Mouse (Mus musculus): ENCODE results near the gene Dhdh. TPM values are rescaled to one million over a fixed set of nuclear protein-coding genes. Genes with fewer than 3 reads are reported as not detected.
A peak's percentile ranks its signal among the peaks of the same experiment; 100 is the strongest.
"Not testable (repeated sequence)": the region's sequence is repeated elsewhere in the genome, so short reads cannot be mapped to it uniquely, and the experiment has no call there.

The Dhdh gene
- 1 to 10 TPM; 2.7 to 4.0 TPM for total RNA-seq (2021)

DNA sequence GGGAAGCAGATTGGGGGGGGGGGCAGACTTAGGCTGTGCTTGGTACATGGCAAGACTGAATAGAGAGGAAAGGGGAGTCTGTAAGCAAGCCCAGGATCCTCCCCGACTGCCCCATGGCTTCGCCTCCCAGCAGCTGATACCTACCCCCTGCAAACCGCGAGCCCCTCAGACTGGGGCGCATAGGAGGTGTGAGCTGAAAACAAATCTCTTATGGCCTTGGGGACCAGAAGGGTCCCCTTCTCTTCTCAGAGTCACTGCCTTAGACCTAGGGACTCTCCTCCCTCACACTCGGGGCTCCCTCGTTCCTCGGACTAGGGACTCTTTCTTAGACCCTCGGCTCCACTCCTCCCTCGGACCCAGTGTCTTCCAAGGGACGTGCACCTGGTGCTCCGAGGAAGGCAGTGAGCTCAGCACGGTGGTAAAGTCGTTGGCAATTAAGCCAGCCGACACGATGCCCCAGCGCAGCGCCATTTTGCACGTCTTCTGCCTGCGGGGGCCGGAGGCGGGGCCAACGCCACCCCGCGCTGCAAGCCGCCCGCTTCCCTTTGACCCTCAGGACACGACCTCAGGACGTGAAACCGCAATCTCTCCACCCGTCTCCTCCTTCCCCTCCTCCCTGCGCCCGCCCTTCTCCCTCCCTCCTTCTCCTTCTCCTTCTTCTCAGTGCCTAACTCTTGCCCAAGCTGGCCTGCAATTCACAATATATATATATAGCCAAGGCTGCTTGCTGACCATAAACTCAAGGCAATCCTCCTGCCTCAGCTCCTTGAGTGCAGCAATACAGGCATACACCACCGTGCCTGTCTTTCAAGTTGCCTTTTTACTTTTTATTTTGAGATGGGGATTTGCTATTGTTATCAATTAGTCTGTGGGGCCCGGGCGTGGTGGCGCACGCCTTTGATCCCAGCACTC is at the start of gene Dhdh:
Gene Dhdh, minus strand, starts transcription at position 513 of the 912 bp plus-strand sequence.
- peak; percentile 35 to 38 for DNase-seq (ENCODE audit: low spot score in 2 of 2)
- intact Hi-C loops (cut with DNase I): no loop called here

DNA sequence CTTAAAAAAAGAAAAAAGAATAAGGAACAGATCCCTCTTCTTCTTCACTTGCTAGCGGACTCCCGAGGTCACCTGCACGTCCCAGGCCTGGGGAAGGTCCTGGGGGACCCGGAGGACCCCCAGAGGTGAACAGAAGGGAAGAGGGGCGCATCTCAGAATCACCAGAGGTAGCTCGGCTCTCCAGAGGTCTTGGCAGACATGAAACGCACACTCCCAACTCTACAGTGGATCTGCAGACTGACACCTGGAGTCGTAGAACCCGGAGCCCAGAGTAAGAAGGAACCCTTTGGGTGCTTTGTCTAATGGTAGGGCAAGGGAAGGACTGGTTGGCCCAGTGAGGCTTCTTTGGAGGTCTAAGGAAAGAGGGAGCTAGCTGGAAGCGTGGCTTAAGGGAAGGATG is 49.0 kb upstream of the Dhdh start:
- DNase-seq (ENCODE audit: low spot score in 2 of 2): no peak
- intact Hi-C loops (cut with DNase I): no loop called here

DNA sequence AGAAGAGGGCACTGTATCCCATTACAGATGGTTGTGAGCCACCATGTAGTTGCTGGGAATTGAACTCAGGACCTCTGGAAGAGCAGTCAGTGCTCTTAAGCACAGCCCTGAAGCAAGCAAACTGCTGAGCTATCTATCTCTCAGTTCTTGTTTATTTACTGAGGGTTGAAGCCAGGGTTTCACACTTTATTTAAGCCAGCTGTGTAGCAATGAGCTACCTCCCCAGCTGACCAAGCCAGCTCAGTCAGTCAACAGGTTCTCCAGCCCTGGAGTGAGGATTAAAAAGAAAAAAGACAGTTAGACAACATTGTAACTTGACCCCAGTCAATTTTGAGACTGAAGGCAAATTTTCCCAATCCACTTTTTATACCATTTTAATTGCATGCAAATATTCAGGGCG is 47.1 kb upstream of the Dhdh start:
- no peak for DNase-seq (ENCODE audit: low spot score in 2 of 2)
- intact Hi-C loops (cut with DNase I): no loop called here

DNA sequence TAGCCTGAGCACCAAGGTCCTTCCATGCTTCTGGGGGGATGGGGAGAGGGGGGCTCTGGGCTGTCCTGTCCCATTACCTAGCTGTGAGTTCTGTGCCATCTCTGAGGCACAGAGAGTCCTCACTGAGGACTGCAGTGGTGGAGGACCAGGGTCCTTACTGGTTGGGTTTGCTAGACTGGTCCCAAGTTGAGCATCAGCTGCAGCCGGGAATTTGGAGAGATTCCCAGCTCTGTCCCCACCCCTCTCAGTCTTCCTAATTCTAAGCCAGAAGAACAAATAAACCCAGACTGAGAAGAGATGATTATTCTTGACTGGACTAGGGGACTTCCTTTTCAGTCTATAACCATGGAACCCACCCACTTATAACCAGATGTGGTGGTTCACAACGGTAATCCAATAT is 42.0 kb upstream of the Dhdh start:
- intact Hi-C loops (cut with DNase I): no loop called here
- no peak for DNase-seq (ENCODE audit: low spot score in 2 of 2)

DNA sequence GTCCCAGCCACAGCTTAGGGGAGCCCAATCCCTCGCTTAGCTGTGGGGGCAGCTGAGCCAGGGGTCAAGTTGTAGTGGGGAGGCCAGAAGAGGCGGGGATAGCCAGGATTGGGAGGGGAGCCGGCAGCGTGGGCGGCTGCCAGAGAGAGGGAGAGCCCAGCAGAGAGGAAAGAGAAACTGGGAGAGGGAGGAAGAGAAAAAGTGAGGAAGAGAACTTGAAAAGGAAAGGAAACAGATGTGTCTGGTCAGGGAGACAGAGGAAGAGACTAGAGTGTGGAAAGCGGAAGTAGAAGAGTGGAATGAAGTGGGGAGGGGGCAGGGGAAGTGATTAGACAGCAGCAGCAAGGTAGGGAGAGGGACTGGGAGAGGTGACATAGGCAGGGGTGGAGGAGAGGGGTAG is 40.9 kb upstream of the Dhdh start:
- no peak for DNase-seq (ENCODE audit: low spot score in 2 of 2)
- intact Hi-C loops (cut with DNase I): no loop called here

DNA sequence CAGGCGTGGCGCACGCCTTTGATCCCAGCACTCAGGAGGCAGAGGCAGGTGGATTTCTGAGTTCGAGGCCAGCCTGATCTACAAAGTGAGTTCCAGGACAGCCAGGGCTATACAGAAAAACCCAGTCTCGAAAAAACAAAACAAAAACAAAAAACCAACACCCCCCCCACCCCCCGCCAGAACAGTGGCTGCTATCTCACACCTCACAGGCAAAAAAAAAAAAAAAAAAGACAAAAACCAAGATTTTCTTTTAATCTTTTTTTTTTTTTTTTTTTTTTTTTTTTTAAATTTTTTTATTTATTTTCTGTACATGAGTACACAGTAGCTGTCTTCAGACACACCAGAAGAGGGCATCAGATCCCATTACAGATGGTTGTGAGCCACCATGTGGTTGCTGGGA is 38.6 kb upstream of the Dhdh start:
- DNase-seq (ENCODE audit: low spot score in 2 of 2); intact Hi-C loops (cut with DNase I): not testable (repeated sequence)

DNA sequence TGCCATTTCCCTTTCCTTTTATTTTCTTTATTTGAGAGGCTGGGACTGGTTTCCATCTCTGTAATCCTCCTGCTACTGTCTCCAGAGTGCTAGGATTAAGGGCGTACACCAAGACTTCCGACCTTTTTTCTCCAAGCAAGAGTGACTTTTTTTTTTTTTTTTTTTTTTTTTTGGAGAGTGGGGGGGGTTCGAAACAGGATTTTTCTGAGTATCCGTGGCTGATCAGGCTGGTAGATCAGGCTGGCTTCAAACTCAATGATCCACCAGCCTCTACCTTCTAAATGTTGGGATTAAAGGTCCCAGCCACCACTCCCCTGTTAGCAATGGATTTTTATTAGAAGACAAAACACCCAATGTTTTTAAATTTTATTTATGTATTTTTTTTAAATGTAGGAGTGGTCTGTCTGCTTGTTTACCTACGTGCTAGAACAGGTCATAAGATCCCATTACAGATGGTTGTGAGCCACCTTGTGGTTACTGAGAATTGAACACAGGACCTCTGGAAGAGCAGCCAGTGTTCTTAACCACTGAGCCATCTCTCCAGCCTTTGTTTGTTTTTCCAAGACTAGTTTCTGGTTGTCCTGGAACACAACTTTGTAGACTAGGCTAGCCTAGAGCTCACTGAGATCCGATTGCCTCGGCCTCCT is 38.0 kb upstream of the Dhdh start:
- no peak for DNase-seq (ENCODE audit: low spot score in 2 of 2)
- intact Hi-C loops (cut with DNase I): no loop called here

DNA sequence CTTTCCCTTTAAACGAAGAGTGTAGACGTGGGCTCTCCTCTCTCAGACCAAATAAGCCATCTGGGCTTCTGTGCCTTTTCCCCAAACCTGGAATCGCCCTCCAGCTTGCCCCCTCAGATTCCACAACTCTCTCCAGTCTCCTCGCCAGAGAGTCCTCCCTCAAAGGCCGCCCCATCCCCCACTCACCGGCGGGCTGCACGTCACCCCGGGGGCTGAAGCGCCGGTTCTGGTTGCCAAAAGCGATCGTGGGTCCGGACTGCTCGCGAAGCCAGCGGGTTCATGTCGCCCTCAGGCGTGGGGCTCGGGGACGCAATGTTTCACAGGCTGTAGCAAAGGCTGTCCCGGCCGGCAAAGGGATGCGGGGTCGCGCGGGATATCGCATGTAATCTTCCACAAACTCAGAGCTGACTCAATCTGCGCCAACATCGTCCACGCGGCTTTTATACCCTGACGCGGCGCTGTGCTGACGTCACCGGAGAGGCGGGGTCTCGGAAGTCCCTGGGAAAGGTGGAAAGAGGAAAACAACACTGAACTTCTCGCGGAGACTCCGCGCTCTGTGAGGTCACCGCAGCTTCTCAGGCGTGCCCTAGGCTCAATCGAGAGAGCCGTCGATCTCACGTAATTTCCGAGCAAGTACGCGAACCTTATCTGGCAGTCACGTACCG is 37.3 kb upstream of the Dhdh start, which contains the start of the genes Ppp1r15a and Plekha4:
Gene Ppp1r15a, minus strand, starts transcription at position 460 of the 665 bp plus-strand sequence.
Gene Plekha4, plus strand, starts transcription at position 522 of the 665 bp plus-strand sequence.
- intact Hi-C loops (cut with DNase I): no loop called here
- DNase-seq (ENCODE audit: low spot score in 2 of 2): peak; percentile 94 to 95

DNA sequence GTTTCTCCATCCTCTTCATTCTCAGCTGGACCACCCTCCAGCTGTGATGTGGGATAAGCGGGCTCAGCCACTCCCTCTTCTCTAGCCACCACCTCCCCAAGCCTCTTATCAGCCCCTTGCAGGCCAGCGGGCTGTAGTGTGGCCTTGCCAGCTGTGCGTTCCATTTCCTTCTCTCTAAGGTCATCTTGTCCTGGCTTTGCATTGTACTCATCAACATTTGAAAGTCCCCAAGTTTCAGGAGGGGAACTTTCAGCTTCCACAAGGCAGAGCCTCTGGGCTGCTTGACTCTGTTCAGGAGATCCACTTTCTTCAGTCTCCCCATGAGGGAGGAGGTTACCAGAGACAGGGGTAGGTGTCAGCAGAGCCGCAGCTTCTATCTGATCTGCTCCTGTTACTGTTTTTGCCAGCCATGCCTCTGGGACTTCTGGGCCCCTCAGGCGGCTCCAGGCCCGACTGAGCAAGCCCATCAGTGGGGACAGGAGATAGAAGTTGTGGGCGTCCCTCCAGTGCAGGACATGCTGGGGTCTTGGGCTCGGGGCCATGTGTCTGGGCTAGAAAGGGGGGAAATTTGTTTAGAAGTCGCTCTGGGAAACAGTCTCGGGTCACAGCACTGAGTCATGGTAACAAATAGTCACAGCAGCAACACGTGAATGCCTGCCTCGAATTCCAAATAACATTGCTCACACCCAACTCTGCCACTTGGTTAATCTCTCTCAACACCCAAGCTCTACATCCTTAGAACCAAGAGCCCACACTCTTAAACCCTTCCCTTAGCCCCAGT is 36.4 kb upstream of the Dhdh start:
- intact Hi-C loops (cut with DNase I): loop anchor here (5.0 kb wide), 1 partner anchor 48 kb away; no protein-coding TSS in a partner anchor
- DNase-seq (ENCODE audit: low spot score in 2 of 2): no peak

DNA sequence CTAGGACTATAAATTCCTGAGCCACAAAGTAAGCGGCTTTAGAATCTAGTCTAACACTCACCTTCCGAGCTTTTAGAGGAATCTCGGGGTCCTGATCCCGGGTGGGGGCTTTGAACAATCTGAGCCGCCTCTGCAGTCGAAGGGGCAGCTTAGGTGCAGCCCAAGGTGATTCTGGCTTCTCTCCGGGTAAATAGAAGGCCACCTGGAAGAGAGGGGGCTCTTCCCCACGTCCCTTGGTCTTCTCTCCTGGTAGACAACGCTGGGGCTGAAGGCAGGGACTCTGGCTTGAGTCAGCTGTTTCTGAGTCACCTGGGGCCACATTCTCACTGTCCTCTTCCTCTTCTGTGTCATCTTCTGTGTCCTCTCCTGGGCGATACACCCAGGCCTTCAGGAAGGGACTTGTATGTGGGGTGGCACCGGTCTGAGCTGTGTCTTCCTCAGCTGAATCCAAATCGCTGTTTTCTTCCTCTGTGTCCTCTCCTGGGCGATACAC is 35.1 kb upstream of the Dhdh start:
- DNase-seq (ENCODE audit: low spot score in 2 of 2): no peak
- intact Hi-C loops (cut with DNase I): loop anchor here (5.0 kb wide), 1 partner anchor 46 kb away; no protein-coding TSS in a partner anchor

DNA sequence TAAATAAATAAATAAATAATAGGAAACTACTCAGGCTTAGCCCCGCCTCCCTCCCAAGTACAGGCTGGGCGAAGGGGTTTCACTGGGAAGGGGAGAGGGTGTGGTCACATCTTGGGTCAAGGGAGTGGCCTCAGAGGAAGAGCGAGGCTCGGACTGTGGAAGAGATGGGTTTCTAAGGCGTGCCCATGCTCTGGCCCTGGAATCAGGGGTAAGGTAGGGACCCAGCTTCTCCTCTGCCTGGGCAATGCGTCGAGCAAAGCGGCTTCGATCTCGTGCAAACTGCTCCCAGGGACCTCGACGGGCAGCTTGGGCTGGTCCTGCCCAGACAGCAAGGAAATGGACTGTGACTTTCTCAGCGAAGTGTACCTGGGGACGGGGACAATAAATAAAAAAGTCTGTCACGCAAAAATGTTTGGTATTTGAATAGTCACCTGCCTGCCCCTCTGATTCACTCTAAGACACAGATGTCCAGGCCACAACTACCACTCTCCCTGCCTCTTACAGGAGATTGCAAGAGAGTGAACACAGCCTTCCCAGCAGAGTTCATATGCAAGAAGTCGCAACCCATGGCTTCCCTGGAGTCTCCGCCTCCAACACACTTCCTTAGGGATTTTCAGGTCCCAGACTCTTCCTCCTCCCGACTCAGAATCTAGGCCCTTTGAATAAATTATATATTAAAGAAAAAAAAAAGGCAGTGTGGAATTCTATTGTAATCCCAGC is 34.5 kb upstream of the Dhdh start:
- DNase-seq (ENCODE audit: low spot score in 2 of 2): no peak
- intact Hi-C loops (cut with DNase I): loop anchor here (5.0 kb wide), 1 partner anchor 46 kb away; no protein-coding TSS in a partner anchor

DNA sequence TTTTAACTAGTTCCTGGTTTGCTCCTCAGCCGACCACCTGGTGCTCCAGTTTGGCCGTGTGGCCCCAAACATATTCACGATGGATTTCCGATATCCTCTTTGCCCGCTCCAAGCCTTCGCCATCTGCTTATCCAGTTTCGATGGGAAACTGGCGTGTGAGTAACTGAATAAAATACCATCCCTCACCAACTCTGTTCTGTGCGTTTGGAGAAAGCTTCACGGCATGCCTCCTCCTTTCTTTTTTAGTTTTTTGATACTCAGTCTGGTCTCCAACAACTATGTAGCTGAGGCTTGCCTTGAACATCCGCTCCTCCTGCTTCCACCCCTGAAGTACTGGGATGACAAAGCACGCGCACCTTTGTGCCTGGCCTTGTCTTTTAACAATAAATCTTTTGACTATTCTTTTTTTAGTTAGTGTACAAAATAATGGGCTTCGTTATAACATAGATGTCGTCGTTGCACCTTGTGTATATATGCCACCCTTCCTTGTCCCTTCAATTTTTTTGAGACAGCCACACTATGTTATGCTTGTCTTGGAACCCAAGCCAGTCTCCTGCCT is 33.7 kb upstream of the Dhdh start:
- intact Hi-C loops (cut with DNase I): loop anchor here (5.0 kb wide), 1 partner anchor 45 kb away; no protein-coding TSS in a partner anchor
- no peak for DNase-seq (ENCODE audit: low spot score in 2 of 2)

DNA sequence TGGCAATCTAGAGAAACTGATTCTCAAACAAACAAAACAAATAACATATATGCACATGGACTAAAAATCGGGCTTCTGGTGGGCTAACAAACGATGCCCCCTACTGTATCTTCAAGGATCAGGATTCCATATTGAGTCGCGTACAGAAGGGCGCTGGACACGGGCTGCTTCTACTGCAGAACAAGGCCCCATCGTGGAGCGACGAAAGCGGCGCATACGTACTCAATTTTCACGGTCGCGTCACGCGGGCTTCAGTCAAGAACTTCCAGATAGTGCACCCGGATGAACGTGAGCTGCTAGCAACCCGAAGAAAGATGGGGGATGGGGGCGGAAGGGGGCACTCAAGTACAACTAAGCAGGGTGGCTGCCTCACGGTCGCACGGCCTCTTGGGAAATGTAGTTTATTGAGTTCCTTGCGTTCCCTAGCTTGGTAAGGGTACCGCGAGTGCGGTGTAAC is 33.2 kb upstream of the Dhdh start:
- intact Hi-C loops (cut with DNase I): loop anchor here (5.0 kb wide), 1 partner anchor 44 kb away; no protein-coding TSS in a partner anchor
- DNase-seq (ENCODE audit: low spot score in 2 of 2): peak; percentile 91 to 96

DNA sequence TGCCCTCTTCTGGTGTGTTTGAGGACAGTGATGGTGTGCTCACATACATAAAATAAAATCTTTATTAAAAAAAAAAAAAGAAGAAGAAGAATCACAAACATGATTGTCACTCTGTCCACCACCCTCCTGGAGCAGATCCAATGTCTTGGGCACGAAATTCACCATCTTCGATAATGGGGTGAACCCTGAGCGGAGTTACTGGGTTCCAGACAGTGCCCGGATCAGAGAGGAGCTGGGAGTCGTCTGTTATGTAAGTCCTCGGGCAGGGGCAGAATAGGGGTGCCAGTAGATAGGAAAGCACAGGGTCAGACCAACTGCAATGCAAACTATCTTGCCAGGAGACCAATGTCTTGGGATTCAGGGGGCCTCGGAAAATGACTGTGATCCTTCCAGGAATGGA is 32.0 kb upstream of the Dhdh start:
- intact Hi-C loops (cut with DNase I): loop anchor here (5.0 kb wide), 1 partner anchor 43 kb away; no protein-coding TSS in a partner anchor
- DNase-seq (ENCODE audit: low spot score in 2 of 2): no peak

DNA sequence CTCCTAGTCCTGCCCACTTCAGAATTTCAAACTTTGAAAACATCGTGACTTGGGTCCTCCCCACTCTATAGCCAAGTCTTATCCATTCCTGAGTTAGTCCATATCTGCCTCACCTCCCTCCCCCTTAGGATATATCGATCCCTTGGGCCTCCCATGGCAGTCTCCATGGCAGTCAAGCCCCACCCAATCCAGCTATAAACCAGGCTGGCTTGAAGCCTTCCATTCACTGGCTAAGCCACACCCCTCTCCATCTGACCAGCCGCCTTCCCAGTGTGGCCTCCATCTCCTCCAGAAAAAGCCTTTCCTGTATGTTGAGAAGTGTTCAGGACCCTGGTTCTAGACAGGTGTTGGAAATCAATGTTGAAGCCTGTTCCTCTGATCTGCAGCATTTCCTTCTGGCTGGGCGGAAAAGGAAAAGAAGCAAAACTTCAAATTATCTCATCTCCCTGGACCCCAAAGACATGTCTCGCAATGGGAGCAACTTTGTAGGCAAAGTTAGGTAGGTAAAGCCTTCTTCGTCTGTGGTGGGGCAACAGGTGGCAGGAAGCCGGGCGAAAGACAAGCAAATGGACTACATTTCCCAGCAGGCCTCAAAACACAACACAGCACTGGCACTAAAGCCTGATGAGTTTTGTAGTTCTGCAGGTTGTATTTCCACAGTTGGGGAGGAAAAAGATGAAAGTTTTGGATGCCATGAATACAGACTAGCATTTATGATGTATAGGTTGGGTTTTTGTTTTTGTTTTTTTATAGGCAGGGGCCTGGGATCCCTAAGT is 30.9 kb upstream of the Dhdh start:
- intact Hi-C loops (cut with DNase I): loop anchor here (5.0 kb wide), 1 partner anchor 42 kb away; no protein-coding TSS in a partner anchor

DNA sequence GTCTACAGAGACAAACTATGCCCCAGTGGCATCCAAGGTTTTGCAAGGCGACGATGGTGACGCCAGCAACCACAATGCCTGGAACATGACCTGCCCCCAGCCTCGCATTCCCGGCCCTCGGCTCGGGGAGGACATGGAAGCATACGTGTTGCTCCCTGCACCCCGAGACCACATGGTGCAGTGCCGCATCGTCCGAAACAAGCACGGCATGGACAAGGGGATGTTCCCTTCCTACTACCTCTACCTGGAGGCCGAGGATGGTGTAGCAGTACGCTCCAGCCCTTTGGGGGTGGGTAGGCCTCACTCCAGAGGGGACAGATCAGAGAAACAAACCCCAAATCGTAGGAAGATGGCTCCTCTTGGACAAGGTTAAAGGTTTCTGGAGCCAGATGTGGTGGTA is 30.0 kb upstream of the Dhdh start:
- DNase-seq (ENCODE audit: low spot score in 2 of 2): no peak
- intact Hi-C loops (cut with DNase I): no loop called here

More for the DNA sequence above, 30.9 kb upstream of the Dhdh start:
- DNase-seq (ENCODE audit: low spot score in 2 of 2): no peak

DNA sequence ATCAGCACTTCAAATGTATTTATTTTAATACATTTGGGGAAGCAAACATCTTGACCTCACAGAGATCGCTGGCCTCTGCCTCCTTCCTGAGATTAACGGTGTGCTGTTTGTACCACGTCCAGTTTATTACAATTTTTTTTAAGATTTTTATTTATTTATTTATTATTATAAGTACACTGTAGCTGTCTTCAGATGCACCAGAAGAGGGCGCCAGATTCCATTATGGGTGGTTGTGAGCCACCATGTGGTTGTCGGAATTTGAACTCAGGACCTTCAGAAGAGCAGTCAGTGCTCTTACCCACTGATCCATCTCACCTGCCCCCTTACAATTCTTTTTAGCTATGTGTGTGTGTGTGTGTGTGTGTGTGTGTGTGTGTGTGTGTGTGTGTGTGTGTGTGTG is 28.2 kb upstream of the Dhdh start:
- DNase-seq (ENCODE audit: low spot score in 2 of 2); intact Hi-C loops (cut with DNase I): not testable (repeated sequence)
